Mouse (Mus musculus) brain, embryonic 14.5 days (tissue): ENCODE data around the gene Bbs9.

Experiments used
- CTCF ChIP-seq: fragments of 200-500 bp; IDR thresholded peaks from 2 replicates; pipeline ENCODE4 v1.5.1; 2012; ENCODE audit warnings: inconsistent platforms, mild to moderate bottlenecking, moderate library complexity, borderline replicate concordance; ENCODE audit not compliant: insufficient read depth, insufficient read length; ENCODE audit errors: extremely low read depth
- POLR2A ChIP-seq: fragments of 200-500 bp; IDR thresholded peaks from 2 replicates; pipeline ENCODE4 v1.6.1; 2012; ENCODE audit warnings: mild to moderate bottlenecking, inconsistent platforms, borderline replicate concordance; ENCODE audit not compliant: poor library complexity, insufficient read depth, insufficient read length, severe bottlenecking; ENCODE audit errors: extremely low read depth

- TF ChIP-seq CTCF (no peak), POLR2A (no peak)
These were observed 46.7 kb upstream of the Bbs9 start for GRCm38 (mm10) chr9:22428666-22429410.
